Mouse (Mus musculus) ES-CJ7 (cell line): ENCODE measurements around the gene Astl.
"Not testable (repeated sequence)": the region's sequence is repeated elsewhere in the genome, so short reads cannot be mapped to it uniquely, and the experiment has no call there.

ENCODE experiments used
- DNase-seq: peaks from one replicate; pipeline ENCODE4 v3.0.0; 2011; ENCODE audit warnings: low read depth, low spot score

Astl gene

DNA sequence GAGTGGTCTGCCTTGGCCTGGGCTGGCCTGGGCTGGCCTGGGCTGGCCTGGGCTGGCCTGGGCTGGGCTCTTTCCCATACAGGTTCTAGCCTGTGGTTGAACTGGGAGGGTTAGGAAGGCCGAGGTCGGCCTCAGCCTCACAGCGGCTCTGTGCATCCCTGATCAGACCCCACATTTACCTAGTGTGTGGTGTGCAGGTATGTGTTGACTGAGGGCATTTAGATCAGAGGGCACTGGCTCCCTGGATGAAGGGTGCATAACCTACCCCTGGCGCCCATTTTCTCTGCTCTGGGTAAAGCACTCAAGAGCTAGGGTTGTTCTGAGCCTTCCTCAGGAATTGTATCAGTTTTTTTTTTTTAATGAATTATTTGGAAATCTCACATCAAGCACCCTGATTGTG lies at the start of gene Astl:
Astl (plus strand) TSS at position 224 of the 400 bp plus-strand sequence.
- no peak for DNase-seq

- no peak for DNase-seq
Observed at GRCm38 (mm10) chr2:127292250-127292649, 46.2 kb upstream of the Astl start.

DNA sequence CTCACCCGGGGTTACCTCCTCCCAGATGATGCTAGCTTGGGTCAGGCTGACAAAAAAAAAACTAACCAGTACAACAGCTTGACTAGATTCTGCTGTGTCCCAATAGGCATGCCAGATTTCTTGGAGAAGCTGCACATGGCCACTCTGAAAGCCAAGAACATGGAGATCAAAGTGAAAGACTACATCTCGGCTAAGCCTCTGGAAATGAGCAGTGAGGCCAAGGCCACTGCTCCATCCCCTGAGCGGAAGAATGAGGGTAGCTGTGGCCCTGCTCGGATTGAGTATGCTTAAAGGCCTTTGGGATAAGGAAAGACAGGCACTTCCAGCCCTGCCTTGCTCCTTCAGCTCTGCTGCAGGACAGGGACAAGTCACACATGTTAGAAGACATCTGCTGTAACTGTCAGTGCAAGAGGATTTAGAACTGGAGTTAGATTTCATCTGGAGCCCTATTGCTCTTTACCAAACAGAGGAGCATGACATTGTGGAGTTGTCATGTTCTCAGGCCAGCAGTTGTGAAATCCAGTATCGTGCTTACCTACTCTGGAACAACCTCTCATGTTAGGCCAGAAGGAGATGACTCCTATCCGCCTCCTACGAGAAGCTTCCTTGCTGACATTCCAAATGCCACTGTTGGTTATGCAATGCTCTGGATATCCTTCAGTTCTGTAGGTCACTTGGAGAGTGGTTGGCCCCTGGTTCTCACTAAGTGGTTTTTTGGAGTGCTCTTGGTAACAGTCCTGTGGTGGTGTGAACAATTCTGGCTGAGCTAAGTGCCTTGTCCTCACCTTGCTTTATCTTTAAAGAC lies 41.2 kb upstream of the Astl start:
- no peak for DNase-seq

- DNase-seq: no peak
Observed at GRCm38 (mm10) chr2:127298056-127298455, 40.4 kb upstream of the Astl start.

DNA sequence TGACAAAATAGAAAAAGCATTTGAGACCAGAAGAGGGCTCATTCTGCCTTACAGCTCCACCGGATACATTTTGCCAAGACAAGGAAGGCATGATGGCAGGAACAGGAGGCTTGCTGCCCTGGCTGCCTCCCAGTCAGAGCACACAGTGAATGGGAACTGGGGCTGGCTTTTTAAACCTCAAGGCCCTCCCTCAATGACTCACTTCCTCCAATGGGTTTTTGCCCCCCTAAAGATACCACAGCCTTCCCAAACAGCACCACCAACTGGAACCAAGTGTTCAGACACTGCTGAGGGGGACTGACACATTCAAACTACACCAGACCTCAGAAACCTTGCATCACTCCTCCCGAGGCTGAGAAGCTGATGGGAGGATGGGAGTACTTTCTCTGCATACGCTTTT lies 37.7 kb upstream of the Astl start:
- peak; percentile 51 for DNase-seq

GRCm38 (mm10) chr2:127301883-127302282 lies 36.6 kb upstream of the Astl start:
- DNase-seq: peak; percentile 12

DNA sequence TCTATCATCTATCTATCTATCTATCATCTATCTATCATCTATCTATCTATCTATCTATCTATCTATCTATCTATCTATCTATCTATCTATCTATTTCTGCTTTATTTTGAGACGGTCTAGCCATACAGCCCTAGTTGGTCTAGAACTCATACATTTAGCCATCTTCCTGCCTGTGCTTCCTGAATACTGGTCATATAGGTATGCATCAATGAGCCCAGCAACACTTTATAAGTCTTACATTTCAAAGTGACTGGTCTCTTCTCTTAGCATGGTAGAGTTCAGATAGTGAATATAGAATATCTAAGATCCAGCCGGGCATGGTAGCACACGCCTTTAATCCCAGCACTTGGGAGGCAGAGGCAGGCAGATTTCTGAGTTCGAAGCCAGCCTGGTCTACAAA lies 34.2 kb upstream of the Astl start:
- DNase-seq: not testable (repeated sequence)

- no peak for DNase-seq
Observed at GRCm38 (mm10) chr2:127304609-127305210, 33.7 kb upstream of the Astl start.

- DNase-seq: no peak
Observed at GRCm38 (mm10) chr2:127306123-127306522, 32.3 kb upstream of the Astl start.

- peak; percentile 69 for DNase-seq
Observed at GRCm38 (mm10) chr2:127307179-127307578, 31.3 kb upstream of the Astl start.

DNA sequence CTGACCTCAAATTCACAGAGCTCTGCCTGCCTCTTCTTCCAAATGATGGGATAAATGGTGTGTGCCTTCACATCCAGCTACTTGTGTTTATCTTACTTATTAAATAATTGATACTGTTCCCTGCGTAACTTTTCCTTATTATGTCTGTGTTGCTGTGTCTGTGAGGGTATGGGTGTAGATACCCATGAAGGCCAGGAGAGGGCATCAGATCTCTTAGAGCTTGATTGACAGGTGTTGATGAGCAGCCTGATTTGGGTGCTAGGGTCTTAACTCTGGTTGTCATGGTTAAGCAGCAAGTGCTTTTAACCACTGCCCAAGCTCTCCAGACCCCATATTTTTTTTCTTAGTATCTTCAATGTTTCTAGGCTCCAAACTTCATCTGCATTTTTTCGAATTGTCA lies 29.8 kb upstream of the Astl start:
- DNase-seq: peak; percentile 69

DNA sequence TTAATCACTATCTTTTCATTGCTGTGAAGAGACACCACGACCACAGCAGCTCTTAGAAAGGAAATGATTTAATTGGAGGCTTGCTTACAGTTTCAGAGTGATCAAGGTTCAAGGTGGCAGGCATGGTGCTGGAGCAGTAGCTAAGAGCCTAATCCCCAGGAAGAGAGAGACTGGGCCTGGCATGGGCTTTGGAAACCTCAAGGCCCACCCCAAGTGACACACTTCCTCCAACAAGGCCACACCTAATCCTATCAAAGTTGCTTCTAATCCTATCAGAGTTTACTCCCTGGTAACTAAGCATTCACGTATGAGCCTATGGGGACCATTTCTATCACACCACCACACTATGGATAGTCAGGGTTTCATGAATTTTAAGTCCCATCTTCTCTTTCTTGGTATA lies 28.2 kb upstream of the Astl start:
- no peak for DNase-seq

- no peak for DNase-seq
Observed at GRCm38 (mm10) chr2:127310685-127311084, 27.8 kb upstream of the Astl start.

- no peak for DNase-seq
Observed at GRCm38 (mm10) chr2:127311193-127311592, 27.2 kb upstream of the Astl start.

DNA sequence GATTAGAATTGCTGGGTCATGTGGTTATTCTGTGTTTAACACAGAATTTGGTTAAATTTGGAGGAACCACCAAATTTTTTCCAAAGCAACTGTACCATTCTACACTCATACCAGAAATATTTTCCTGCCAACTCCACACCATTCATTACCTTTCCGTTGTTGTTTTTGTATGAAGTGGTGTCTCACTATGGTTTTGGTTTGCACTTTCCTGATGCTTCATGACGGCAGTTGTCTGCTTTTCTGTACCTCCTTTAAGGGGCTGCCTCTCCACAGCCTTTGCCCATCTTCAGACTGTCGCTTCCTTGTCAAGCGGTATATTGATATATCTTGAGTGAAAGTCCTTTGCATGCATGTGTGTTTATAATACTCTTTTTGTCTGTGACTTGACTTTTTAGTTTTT lies 25.6 kb upstream of the Astl start:
- DNase-seq: no peak

DNA sequence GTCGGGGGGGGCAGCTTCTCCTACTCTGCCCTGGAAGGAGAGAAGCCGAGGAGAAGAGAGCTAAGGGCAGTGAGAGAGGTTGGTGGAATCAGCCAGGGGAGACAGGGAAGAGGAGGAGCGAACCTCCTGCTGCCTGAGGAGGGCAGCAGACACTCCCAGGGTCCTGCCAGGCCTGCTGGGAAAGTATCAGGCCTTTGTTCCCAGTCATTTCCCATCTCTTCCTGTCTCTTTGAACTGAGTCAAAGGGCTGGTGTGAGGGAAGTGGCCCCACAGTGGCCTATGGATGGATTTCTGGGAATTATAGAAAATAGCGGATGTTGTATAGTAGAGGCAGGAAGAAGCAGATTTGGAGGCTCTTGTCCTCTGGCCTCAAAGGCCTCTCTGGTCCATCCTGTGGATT lies 24.6 kb upstream of the Astl start:
- DNase-seq: no peak

- no peak for DNase-seq
Observed at GRCm38 (mm10) chr2:127314467-127315154, 23.8 kb upstream of the Astl start.

DNA sequence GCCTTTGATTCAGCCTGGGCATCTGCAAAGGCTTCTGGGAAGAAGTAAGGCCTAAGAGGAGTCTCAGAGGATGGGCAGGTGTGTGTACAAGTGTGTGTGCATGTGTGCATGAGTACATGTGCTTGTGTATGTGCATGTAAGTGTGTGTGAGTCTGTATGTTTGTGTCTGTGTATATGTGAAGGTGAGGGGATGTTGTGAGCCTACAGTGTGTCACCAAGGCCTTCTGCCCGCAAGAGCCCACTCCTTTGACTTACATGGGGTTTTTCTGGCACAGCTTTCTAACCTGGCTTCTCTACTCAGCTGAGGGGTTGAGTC lies 23.3 kb upstream of the Astl start:
- DNase-seq: no peak

DNA sequence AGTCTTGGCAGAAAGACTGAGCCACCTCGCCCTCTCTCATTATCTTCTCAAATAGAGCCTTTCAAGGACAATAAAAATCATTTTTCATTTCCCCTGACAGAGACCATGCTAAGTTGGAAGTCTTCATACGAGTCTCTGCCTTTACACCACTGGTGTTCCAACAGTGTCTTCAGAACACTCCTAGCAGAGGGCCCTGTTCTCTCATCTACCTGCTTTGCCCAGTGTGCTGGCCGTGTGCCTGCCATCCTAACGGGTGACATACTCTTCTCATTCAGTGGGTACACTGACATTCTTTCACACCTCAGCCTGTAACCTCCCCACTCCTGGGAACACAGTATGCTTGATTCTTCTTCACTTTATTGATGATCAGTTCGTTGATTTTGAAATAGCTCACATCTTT lies 22.0 kb upstream of the Astl start:
- DNase-seq: no peak

DNA sequence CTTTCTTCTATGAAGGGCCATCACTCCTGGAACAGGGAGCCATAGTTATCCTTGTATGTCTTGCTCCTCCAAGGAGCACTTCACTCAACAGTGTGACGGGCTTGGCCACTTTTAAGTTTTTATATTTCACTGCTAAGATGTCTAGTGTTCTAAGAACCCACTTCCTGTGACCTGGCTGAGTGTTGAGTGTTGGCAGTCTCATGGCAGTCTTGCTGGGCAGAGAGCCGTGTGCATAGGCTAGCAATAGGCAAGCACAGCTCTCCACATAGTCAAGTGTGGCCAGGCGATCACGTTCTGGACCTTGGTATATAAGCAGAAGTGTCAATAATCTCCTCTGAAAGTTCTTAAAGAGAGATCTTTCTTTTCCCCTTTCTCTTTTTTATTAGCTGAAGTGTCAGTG lies 20.3 kb upstream of the Astl start:
- no peak for DNase-seq

- DNase-seq: no peak
Observed at GRCm38 (mm10) chr2:127319071-127319470, 19.4 kb upstream of the Astl start.

GRCm38 (mm10) chr2:127322671-127323285 lies 15.7 kb upstream of the Astl start:
- no peak for DNase-seq

GRCm38 (mm10) chr2:127323667-127324066 lies 14.8 kb upstream of the Astl start:
- DNase-seq: no peak
